Mouse (Mus musculus): ENCODE data around the gene Stard13. TPM values are rescaled to one million over a fixed set of nuclear protein-coding genes. Genes with fewer than 3 reads are reported as not detected.

Stard13 gene
- total and polyA plus RNA-seq, 3 experiments = not detected

DNA sequence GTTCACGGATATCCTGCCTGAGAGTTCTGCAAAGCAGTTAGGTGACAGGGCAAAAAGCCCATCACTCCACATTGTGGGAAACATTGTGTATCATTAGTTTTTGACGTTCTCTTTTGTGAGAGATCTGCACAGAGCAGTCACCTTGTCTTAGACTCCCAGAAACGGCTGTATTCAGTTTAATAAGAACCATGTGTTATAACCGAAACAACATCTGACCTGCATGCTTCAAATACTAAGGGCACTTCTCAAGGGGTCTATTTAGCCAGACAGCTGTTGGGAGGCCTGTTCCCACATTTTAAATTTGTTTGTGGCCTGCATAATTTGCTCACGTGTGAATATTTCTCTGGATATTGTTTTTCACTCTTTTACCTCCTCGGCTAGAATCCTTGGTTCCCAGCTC lies 162.7 kb downstream of the Stard13 start:
- H3K27me3 ChIP-seq (ENCODE audit: control insufficient read depth in 1 of 2, insufficient read depth in 2 of 2, low read length in 2 of 2) = no peaks in the 10 kb centered on the region
- H3K4me1 ChIP-seq (ENCODE audit: control insufficient read depth in 1 of 2, insufficient read depth in 2 of 2, low read length in 2 of 2) = no peaks in the 10 kb centered on the region
- H3K79me2 ChIP-seq (ENCODE audit: control insufficient read depth, insufficient read depth, low read length, poor library complexity) = no peaks in the 10 kb centered on the region
- H3K36me3 ChIP-seq (ENCODE audit: control insufficient read depth in 1 of 2, insufficient read depth in 2 of 2, low read length in 2 of 2) = no peaks in the 10 kb centered on the region
- no peak overlapping the region for H3K27ac ChIP-seq (ENCODE audit: control insufficient read depth, low read depth, low read length)
- DNase-seq (ENCODE audit: low read depth, low spot score) = no peak
- H3K9me3 ChIP-seq (replicated peaks; ENCODE audit: insufficient read depth, low read length) = no peaks in the 10 kb centered on the region; the same call in 1 of the 2 replicates
- H3K4me3 ChIP-seq (ENCODE audit: control insufficient read depth in 1 of 2, insufficient read depth in 1 of 2, low read depth in 2 of 2, low read length in 2 of 2) = no peak overlapping the region
- no peak for TF ChIP-seq MYC (IDR thresholded peaks at IDR 0.05; ENCODE audit: low read depth, low read length)
- no peak for TF ChIP-seq ETS1 (IDR thresholded peaks at IDR 0.05; ENCODE audit: low read depth, low read length)
- TF ChIP-seq KAT2A (conservative IDR thresholded peaks at IDR 0.05; ENCODE audit: low read depth, low read length) = no peak
- TF ChIP-seq E2F4 (IDR thresholded peaks at IDR 0.05; ENCODE audit: borderline replicate concordance, low read depth, low read length) = no peak
- TF ChIP-seq POLR2AphosphoS2 (IDR thresholded peaks at IDR 0.05; ENCODE audit: low read length) = no peak
- TF ChIP-seq USF1 (IDR thresholded peaks at IDR 0.05; ENCODE audit: low read depth, low read length) = no peak
- no peak overlapping the region for H3K9ac ChIP-seq (ENCODE audit: control insufficient read depth, low read depth, low read length, poor library complexity, severe bottlenecking)

DNA sequence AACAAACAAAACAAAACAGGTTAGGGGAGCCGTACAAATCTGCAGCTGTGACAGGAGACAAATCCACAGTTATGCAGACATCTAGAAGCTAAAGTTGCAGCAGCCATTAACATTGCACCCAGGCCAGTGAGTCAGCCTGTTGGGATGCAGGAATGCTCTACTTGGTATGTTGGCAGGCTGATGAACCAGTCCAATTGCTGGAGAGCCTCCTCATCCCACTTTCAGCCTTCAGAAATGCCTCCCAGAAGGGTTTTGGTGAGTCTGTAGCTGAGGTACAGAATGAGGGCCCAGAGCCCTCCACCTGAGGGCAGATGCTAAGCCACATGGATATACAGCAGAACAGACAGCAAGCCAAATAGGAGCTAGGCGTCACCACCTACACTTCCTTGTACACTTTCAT lies 164.1 kb downstream of the Stard13 start:
- Histone ChIP-seq H3K4me1 (ENCODE audit: control insufficient read depth in 1 of 2, insufficient read depth in 2 of 2, low read length in 2 of 2) (no peaks in the 10 kb centered on the region), H3K27ac (ENCODE audit: control insufficient read depth, low read depth, low read length) (no peak overlapping the region), H3K79me2 (ENCODE audit: control insufficient read depth, insufficient read depth, low read length, poor library complexity) (no peaks in the 10 kb centered on the region), H3K9ac (ENCODE audit: control insufficient read depth, low read depth, low read length, poor library complexity, severe bottlenecking) (no peak overlapping the region), H3K27me3 (ENCODE audit: control insufficient read depth in 1 of 2, insufficient read depth in 2 of 2, low read length in 2 of 2) (no peaks in the 10 kb centered on the region), H3K36me3 (ENCODE audit: control insufficient read depth in 1 of 2, insufficient read depth in 2 of 2, low read length in 2 of 2) (no peaks in the 10 kb centered on the region), H3K9me3 (replicated peaks; ENCODE audit: insufficient read depth, low read length) (no peaks in the 10 kb centered on the region), H3K4me3 (ENCODE audit: control insufficient read depth in 1 of 2, insufficient read depth in 1 of 2, low read depth in 2 of 2, low read length in 2 of 2) (no peak overlapping the region)
- no peak for TF ChIP-seq CTCF (IDR thresholded peaks at IDR 0.05 in 2 of 3, conservative IDR thresholded peaks at IDR 0.05 in 1 of 3; ENCODE audit: control insufficient read depth in 1 of 3, insufficient read depth in 1 of 3, low read depth in 2 of 3, low read length in 3 of 3, poor library complexity in 1 of 3, severe bottlenecking in 1 of 3)
- TF ChIP-seq UBTF (IDR thresholded peaks at IDR 0.05; ENCODE audit: borderline replicate concordance, insufficient read depth, low read depth, low read length) = no peak
- no peak for TF ChIP-seq GATA1 (IDR thresholded peaks at IDR 0.05; ENCODE audit: low read depth, low read length)
- TF ChIP-seq GABPA (IDR thresholded peaks at IDR 0.05; ENCODE audit: low read depth, low read length) = no peak
- TF ChIP-seq NELFE (IDR thresholded peaks at IDR 0.05; ENCODE audit: low read depth, low read length) = no peak
- no peak for TF ChIP-seq TCF12 (IDR thresholded peaks at IDR 0.05; ENCODE audit: low read depth, low read length)
- no peak for TF ChIP-seq ZMIZ1 (IDR thresholded peaks at IDR 0.05; ENCODE audit: low read depth, low read length)
- TF ChIP-seq USF2 (IDR thresholded peaks at IDR 0.05; ENCODE audit: borderline replicate concordance in 1 of 2, insufficient read depth in 1 of 2, low read depth in 1 of 2, low read length in 2 of 2) = no peak
- TF ChIP-seq SIN3A (IDR thresholded peaks at IDR 0.05; ENCODE audit: low read length) = no peak
- no peak for DNase-seq (ENCODE audit: low read depth, low spot score)

DNA sequence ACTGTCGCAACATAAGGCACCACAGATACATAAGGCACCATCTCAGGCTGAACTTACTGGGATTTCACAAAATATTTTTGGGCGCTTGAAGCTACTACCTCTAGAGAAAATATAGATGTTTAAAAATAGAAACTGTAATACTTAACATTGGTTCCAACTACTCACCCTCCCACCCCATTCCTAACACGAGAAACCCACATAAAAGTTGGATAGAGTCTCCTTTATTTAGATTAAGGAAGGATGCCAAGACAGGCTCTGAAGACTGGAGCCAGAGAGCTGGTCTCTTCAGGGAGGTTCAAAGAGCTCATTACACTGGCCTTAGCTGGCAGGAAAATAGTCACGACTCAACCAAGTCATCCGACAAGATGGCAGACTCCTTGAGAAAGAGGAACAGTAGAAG lies 167.6 kb downstream of the Stard13 start:
- no peak for DNase-seq (ENCODE audit: low read depth, low spot score)
- H3K27me3 ChIP-seq (ENCODE audit: control insufficient read depth in 1 of 2, insufficient read depth in 2 of 2, low read length in 2 of 2) = no peaks in the 10 kb centered on the region
- no peak for TF ChIP-seq GABPA (IDR thresholded peaks at IDR 0.05; ENCODE audit: low read depth, low read length)
- TF ChIP-seq POLR2AphosphoS2 (IDR thresholded peaks at IDR 0.05; ENCODE audit: low read length) = no peak
- TF ChIP-seq RCOR1 (IDR thresholded peaks at IDR 0.05; ENCODE audit: low read depth, low read length) = no peak
- TF ChIP-seq HCFC1 (IDR thresholded peaks at IDR 0.05; ENCODE audit: low read depth, low read length) = no peak
- TF ChIP-seq MAFK (IDR thresholded peaks at IDR 0.05; ENCODE audit: borderline replicate concordance, low read depth, low read length) = no peak
- no peak for TF ChIP-seq USF2 (IDR thresholded peaks at IDR 0.05; ENCODE audit: borderline replicate concordance in 1 of 2, insufficient read depth in 1 of 2, low read depth in 1 of 2, low read length in 2 of 2)
- TF ChIP-seq POLR2A (IDR thresholded peaks at IDR 0.05; ENCODE audit: control insufficient read depth in 1 of 2, insufficient read depth in 1 of 2, low read depth in 1 of 2, low read length in 2 of 2, poor library complexity in 1 of 2) = no peak
- H3K36me3 ChIP-seq (ENCODE audit: control insufficient read depth in 1 of 2, insufficient read depth in 2 of 2, low read length in 2 of 2) = no peaks in the 10 kb centered on the region
- H3K9ac ChIP-seq (ENCODE audit: control insufficient read depth, low read depth, low read length, poor library complexity, severe bottlenecking) = no peak overlapping the region
- no peak overlapping the region for H3K27ac ChIP-seq (ENCODE audit: control insufficient read depth, low read depth, low read length)
- no peaks in the 10 kb centered on the region for H3K4me1 ChIP-seq (ENCODE audit: control insufficient read depth in 1 of 2, insufficient read depth in 2 of 2, low read length in 2 of 2)
- H3K9me3 ChIP-seq (replicated peaks; ENCODE audit: insufficient read depth, low read length) = no peaks in the 10 kb centered on the region; the same call in 1 of the 2 replicates
- no peaks in the 10 kb centered on the region for H3K79me2 ChIP-seq (ENCODE audit: control insufficient read depth, insufficient read depth, low read length, poor library complexity)
- no peak overlapping the region for H3K4me3 ChIP-seq (ENCODE audit: control insufficient read depth in 1 of 2, insufficient read depth in 1 of 2, low read depth in 2 of 2, low read length in 2 of 2)

All from MEL (cell line).